23 mouse cellular contexts compared by ENCODE assay signal in the genomic region with DNA sequence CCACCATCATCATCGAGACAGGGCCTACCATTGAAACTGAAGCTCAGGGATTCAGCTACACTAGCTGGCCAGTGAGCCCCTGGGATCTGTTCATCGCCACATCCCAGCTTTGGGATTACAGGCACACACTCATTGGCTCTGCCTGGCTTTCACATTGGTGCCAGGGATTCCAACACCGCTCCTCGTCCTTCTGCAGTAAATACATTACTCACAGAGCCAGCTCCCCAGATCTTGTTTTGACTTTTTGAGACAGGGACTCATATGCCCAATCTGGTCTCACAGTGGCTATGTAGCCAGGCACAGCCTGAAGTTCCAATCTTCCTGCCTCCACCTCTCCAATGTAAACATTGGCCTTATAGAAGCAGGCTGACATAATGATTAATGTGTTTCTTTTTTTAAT. TPM values are rescaled to one million over a fixed set of nuclear protein-coding genes. Genes with fewer than 3 reads are reported as not detected.
DNase-seq lines count a peak whose midpoint lies in the region; ATAC-seq lines count a peak whose summit lies in the region.
"Had no signal": no experiment of that assay in that cellular context is flagged by ENCODE, and none has a peak within 500 bp of the region (broad histone marks: within the 10 kb centered on the region; RNA-seq: fewer than 3 reads in every experiment).

No protein-coding gene starts in this region.

- H3K27ac ChIP-seq in forebrain, embryonic 15.5 days (replicated peaks) = 0 out of 2 replicates have a peak overlapping the region, but pooled peaks have one; percentile 26
- no peak overlapping the region for H3K27ac ChIP-seq in forebrain, embryonic 16.5 days (ENCODE audit: low read length)
- H3K27ac ChIP-seq: embryonic facial prominence, embryonic 15.5 days; forebrain, embryonic 10.5 days; hindbrain, embryonic 13.5 days; hindbrain, postnatal 0 days had no signal

- no peak overlapping the region for H3K9ac ChIP-seq in forebrain, embryonic 15.5 days (replicated peaks)
- no peak overlapping the region for H3K9ac ChIP-seq in forebrain, embryonic 16.5 days (replicated peaks; ENCODE audit: low read depth, low read length)
- H3K9ac ChIP-seq: embryonic facial prominence, embryonic 15.5 days; hindbrain, embryonic 13.5 days had no signal

- peak; percentile 47 for DNase-seq in adrenal gland, adult 2 months
- no peak for DNase-seq in adrenal gland, adult 18-20 months (ENCODE audit: low spot score in 2 of 2)
- peak; percentile 14 for DNase-seq in layer of hippocampus, adult 11-12 months (ENCODE audit: low spot score)
- no peak for DNase-seq in layer of hippocampus, adult 18-20 months (ENCODE audit: low spot score in 2 of 2)
- DNase-seq in adrenal gland, postnatal 25 days = peak; percentile 11
- DNase-seq in gastrocnemius, postnatal 10 days = no peak
- DNase-seq: B cell, adult 2 months; cerebellum, adult 11 months; cerebellum, adult 8-10 months; cerebellum, postnatal 14 days; embryo, embryonic 11 days; gastrocnemius, postnatal 14 days; heart, postnatal 10 days; kidney, adult 11 months had no signal

- H3K4me3 ChIP-seq in forebrain, embryonic 15.5 days = no peak overlapping the region
- no peak overlapping the region for H3K4me3 ChIP-seq in forebrain, embryonic 16.5 days (replicated peaks; ENCODE audit: low read length)
- H3K4me3 ChIP-seq: embryonic facial prominence, embryonic 15.5 days; erythroblast, embryonic 14.5 days; forebrain, embryonic 10.5 days; hindbrain, embryonic 13.5 days had no signal

- peaks cover 17% of the 10 kb centered on the region for H3K4me1 ChIP-seq in forebrain, embryonic 15.5 days
- H3K4me1 ChIP-seq in forebrain, embryonic 16.5 days (replicated peaks; ENCODE audit: control insufficient read depth, insufficient read depth, low read length) = peaks cover 10% of the 10 kb centered on the region

- WGBS in forebrain, embryonic 15.5 days = 75% methylated on average over 4 of the region's 4 CpGs
- WGBS in forebrain, embryonic 16.5 days = 70% methylated on average over 4 of the region's 4 CpGs

- H3K27me3 ChIP-seq in forebrain, embryonic 15.5 days = no peaks in the 10 kb centered on the region
- no peaks in the 10 kb centered on the region for H3K27me3 ChIP-seq in forebrain, embryonic 16.5 days (replicated peaks; ENCODE audit: control insufficient read depth, insufficient read depth, low read length)
- H3K27me3 ChIP-seq: embryonic facial prominence, embryonic 15.5 days; hindbrain, embryonic 13.5 days had no signal

- no peaks in the 10 kb centered on the region for H3K36me3 ChIP-seq in forebrain, embryonic 15.5 days
- no peaks in the 10 kb centered on the region for H3K36me3 ChIP-seq in forebrain, embryonic 16.5 days (ENCODE audit: control insufficient read depth, insufficient read depth)
- H3K36me3 ChIP-seq: embryonic facial prominence, embryonic 15.5 days; forebrain, embryonic 10.5 days; hindbrain, embryonic 13.5 days had no signal

- no peaks in the 10 kb centered on the region for H3K9me3 ChIP-seq in forebrain, embryonic 15.5 days
- H3K9me3 ChIP-seq in forebrain, embryonic 16.5 days (ENCODE audit: control insufficient read depth, low read length) = no peaks in the 10 kb centered on the region
- H3K9me3 ChIP-seq: embryonic facial prominence, embryonic 15.5 days; forebrain, embryonic 10.5 days; G1E; hindbrain, embryonic 13.5 days had no signal

- H3K4me2 ChIP-seq in forebrain, embryonic 15.5 days (replicated peaks) = no peak overlapping the region
- no peak overlapping the region for H3K4me2 ChIP-seq in forebrain, embryonic 16.5 days (ENCODE audit: low read length)
- H3K4me2 ChIP-seq: embryonic facial prominence, embryonic 15.5 days; hindbrain, embryonic 13.5 days had no signal

- ATAC-seq in forebrain, embryonic 15.5 days (replicated peaks) = no peak
- no peak for ATAC-seq in forebrain, embryonic 16.5 days
- ATAC-seq: CD4-positive, CD25-positive, alpha-beta regulatory T cell, adult 4 months; hindbrain, postnatal 0 days had no signal

RNA-seq across cellular contexts. Expression of a gene that starts 3.1 kb away (rescaled TPM):
- total RNA-seq in adrenal gland, adult 2 months (2021) = 10 to 100 TPM; 16.6 to 16.9 TPM
- 19.3 and 20.8 TPM in 2 replicates for polyA plus RNA-seq in adrenal gland, adult 2 months (2012; rRNA removed)
- 10 to 100 TPM; 11.9 to 17.8 TPM for total RNA-seq in adrenal gland, adult 18-20 months (2021)
- polyA plus RNA-seq in forebrain, embryonic 15.5 days (2015; fragmentation: Nextera tagmentation; extraction: Ambion mirVana) = 48.3 TPM in 2 replicates
- 41.9 and 47.2 TPM in 2 replicates for polyA plus RNA-seq in forebrain, embryonic 16.5 days (2015; fragmentation: Nextera tagmentation; extraction: Ambion mirVana)
- total RNA-seq in layer of hippocampus, adult 18-20 months (2021) = 10 to 100 TPM; 24.7 to 28.5 TPM
- total RNA-seq in adrenal gland, postnatal 25 days (2021) = 21.0 and 29.9 TPM in 2 replicates
- 1 to 10 TPM; 3.9 to 5.8 TPM for total RNA-seq in gastrocnemius, postnatal 10 days (2021)

RNA-seq across cellular contexts. Expression of a gene that starts 52.0 kb away (rescaled TPM):
- total RNA-seq in adrenal gland, adult 2 months (2021) = 10 to 100 TPM; 60.0 to 62.5 TPM
- polyA plus RNA-seq in adrenal gland, adult 2 months (2012; rRNA removed) = 3.7 and 6.8 TPM in 2 replicates
- total RNA-seq in adrenal gland, adult 18-20 months (2021) = 10 to 100 TPM; 56.5 to 60.9 TPM
- polyA plus RNA-seq in forebrain, embryonic 15.5 days (2015; fragmentation: Nextera tagmentation; extraction: Ambion mirVana) = 113 and 124 TPM in 2 replicates
- polyA plus RNA-seq in forebrain, embryonic 16.5 days (2015; fragmentation: Nextera tagmentation; extraction: Ambion mirVana) = 103 and 106 TPM in 2 replicates
- 10 to 100 TPM; 64.8 to 65.2 TPM for total RNA-seq in layer of hippocampus, adult 18-20 months (2021)
- 66.3 and 69.1 TPM in 2 replicates for total RNA-seq in adrenal gland, postnatal 25 days (2021)
- total RNA-seq in gastrocnemius, postnatal 10 days (2021) = 10 to 100 TPM; 82.4 to 88.3 TPM

RNA-seq across cellular contexts. Expression of a gene that starts 57.1 kb away (rescaled TPM):
- total RNA-seq in adrenal gland, adult 2 months (2021) = 10 to 100 TPM; 69.6 to 78.0 TPM
- 16.7 TPM in 2 replicates for polyA plus RNA-seq in adrenal gland, adult 2 months (2012; rRNA removed)
- 10 to 100 TPM; 76.0 to 82.7 TPM for total RNA-seq in adrenal gland, adult 18-20 months (2021)
- 5.8 and 5.9 TPM in 2 replicates for polyA plus RNA-seq in forebrain, embryonic 15.5 days (2015; fragmentation: Nextera tagmentation; extraction: Ambion mirVana)
- polyA plus RNA-seq in forebrain, embryonic 16.5 days (2015; fragmentation: Nextera tagmentation; extraction: Ambion mirVana) = 6.1 and 6.7 TPM in 2 replicates
- 1 to 10 TPM; 6.7 to 7.2 TPM for total RNA-seq in layer of hippocampus, adult 18-20 months (2021)
- 56.7 and 68.9 TPM in 2 replicates for total RNA-seq in adrenal gland, postnatal 25 days (2021)
- 10 to 100 TPM; 26.8 to 31.3 TPM for total RNA-seq in gastrocnemius, postnatal 10 days (2021)
- polyA plus RNA-seq: erythroblast, embryonic 14.5 days had no signal

Comparison
In these comparisons a context has a peak if more than half of its experiments do, and no peak if none do; other contexts are left out.
1. DNase-seq: peak in adrenal gland, adult 2 months (single experiment), layer of hippocampus, adult 11-12 months (single experiment) and adrenal gland, postnatal 25 days (single experiment); none in adrenal gland, adult 18-20 months (0 of 2), layer of hippocampus, adult 18-20 months (0 of 2) and gastrocnemius, postnatal 10 days (single experiment).